Mouse (Mus musculus) kidney, adult 2 months (tissue): ENCODE data around the gene Rabif.

Experiments
- CTCF ChIP-seq: fragments of 200-500 bp; conservative IDR thresholded peaks from 2 replicates; pipeline ENCODE4 v1.5.1; 2011; ENCODE audit warnings: low read depth, mild to moderate bottlenecking, control low read depth, low read length, moderate library complexity, mixed read lengths; ENCODE audit not compliant: insufficient read depth, insufficient read length
- POLR2A ChIP-seq: fragments of 200-500 bp; IDR thresholded peaks from one replicate; pipeline ENCODE4 v1.6.1; 2011; ENCODE audit warnings: low read depth, low read length, control low read depth

DNA sequence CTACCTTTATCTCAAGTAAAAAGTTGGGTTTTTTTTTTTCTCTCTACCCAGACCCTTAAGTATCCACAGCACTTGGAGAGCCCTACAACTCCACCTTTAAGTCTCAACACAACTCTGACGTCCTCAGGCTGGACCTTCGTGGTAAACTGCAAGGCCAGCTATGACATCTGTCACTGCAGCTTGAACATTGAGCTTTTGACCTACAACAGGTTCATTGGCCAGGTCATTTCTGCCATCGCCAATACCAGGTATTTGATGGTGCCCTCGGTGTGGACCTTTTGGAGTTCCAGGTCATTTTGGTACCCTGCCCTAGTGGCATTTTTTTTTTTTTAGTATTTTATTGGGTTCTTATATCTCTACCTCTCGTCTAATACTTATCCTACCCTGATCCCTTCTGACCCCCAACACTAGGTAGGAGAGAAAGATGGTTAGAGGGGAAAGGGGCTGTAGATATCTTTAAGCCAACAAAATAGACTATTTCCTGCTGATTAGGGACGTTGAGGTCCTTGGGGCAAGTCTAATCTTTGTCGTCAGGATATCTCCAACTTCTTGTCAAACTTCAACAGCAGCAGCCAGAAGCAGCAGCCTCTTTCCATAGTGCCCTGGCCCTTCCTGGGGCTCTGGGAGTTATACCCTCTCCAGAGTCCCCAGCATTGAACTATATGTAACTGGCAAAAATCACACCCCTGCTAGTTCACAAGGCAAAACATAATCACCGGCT, 25.7 kb downstream of the Rabif start:
- TF ChIP-seq POLR2A: no peak
- no peak for TF ChIP-seq CTCF
